In the genomic region with DNA sequence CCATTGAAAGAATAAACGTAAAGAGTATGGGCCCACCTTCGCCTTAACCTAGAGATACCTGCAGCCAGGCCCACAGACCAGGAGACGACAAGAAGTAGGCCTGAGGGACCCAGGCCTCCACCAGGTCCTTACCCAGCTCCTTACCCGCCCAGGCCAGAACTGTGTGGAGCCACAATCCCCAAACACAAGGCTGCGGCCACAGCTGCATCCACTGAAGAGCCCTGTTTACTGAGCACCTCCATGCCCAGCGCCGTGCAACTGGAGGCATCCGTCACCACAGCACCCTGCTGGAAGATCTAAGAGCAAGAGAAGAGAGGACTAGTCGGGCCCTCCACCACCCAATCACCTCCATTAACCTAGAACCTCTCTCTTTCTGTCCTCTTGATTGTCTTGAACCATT, we compare ENCODE assay signal across 30 mouse cellular contexts. TPM values are rescaled to one million over a fixed set of nuclear protein-coding genes. Genes with fewer than 3 reads are reported as not detected.
DNase-seq lines count a peak whose midpoint lies in the region; ATAC-seq and TF ChIP-seq lines count a peak whose summit lies in the region.
"Had no signal": no experiment of that assay in that cellular context is flagged by ENCODE, and none has a peak within 500 bp of the region (broad histone marks: within the 10 kb centered on the region; RNA-seq: fewer than 3 reads in every experiment).

No protein-coding gene starts in this region.

- H3K4me2 ChIP-seq in hindbrain, embryonic 13.5 days = no peak overlapping the region
- H3K4me2 ChIP-seq in hindbrain, embryonic 11.5 days (replicated peaks; ENCODE audit: low read depth, low read length) = no peak overlapping the region
- H3K4me2 ChIP-seq in midbrain, embryonic 16.5 days (ENCODE audit: low read length) = no peak overlapping the region
- H3K4me2 ChIP-seq: embryonic facial prominence, embryonic 13.5 days; heart, embryonic 12.5 days; heart, embryonic 15.5 days; hindbrain, embryonic 15.5 days had no signal

- ATAC-seq in hindbrain, embryonic 13.5 days (ENCODE audit: low FRiP score) = no peak
- ATAC-seq in hindbrain, embryonic 11.5 days (ENCODE audit: low FRiP score) = no peak
- ATAC-seq in granulocyte monocyte progenitor cell, adult 5-6 weeks (replicated peaks; ENCODE audit: poor library complexity, severe bottlenecking) = no peak
- no peak for ATAC-seq in midbrain, embryonic 16.5 days
- ATAC-seq: CD4-positive, CD25-positive, alpha-beta regulatory T cell, adult 4 months; forebrain, embryonic 14.5 days; forebrain, postnatal 0 days; intestine, postnatal 0 days; Patski had no signal

- TF ChIP-seq CTCF in E14TG2a.4 (conservative IDR thresholded peaks at IDR 0.05; ENCODE audit: low read length) = no peak
- TF ChIP-seq CTCF in ES-Bruce4 (IDR thresholded peaks at IDR 0.05; ENCODE audit: low read depth, low read length) = no peak

- H3K36me3 ChIP-seq in hindbrain, embryonic 13.5 days = peaks cover 54% of the 10 kb centered on the region
- peaks cover 2% of the 10 kb centered on the region; the same call in 1 of the 2 replicates for H3K36me3 ChIP-seq in hindbrain, embryonic 11.5 days (ENCODE audit: control insufficient read depth, insufficient read depth, low read length)
- H3K36me3 ChIP-seq in E14TG2a.4 (ENCODE audit: insufficient read depth, low read length) (no peaks in the 10 kb centered on the region), ES-Bruce4 (ENCODE audit: control insufficient read depth, insufficient read depth, low read length, poor library complexity, severe bottlenecking) (no peaks in the 10 kb centered on the region)
- H3K36me3 ChIP-seq in midbrain, embryonic 16.5 days (ENCODE audit: control insufficient read depth, insufficient read depth, low read length) = peaks cover 7% of the 10 kb centered on the region
- H3K36me3 ChIP-seq: embryonic facial prominence, embryonic 10.5 days; G1E; heart, embryonic 12.5 days; heart, embryonic 15.5 days had no signal

- H3K27me3 ChIP-seq in hindbrain, embryonic 13.5 days = no peaks in the 10 kb centered on the region
- H3K27me3 ChIP-seq in hindbrain, embryonic 11.5 days (ENCODE audit: control insufficient read depth, insufficient read depth, low read length) = no peaks in the 10 kb centered on the region
- peaks cover 8% of the 10 kb centered on the region; the same call in 1 of the 2 replicates for H3K27me3 ChIP-seq in E14TG2a.4 (ENCODE audit: insufficient read depth, low read length)
- no peaks in the 10 kb centered on the region for H3K27me3 ChIP-seq in ES-Bruce4 (ENCODE audit: control insufficient read depth, insufficient read depth, low read length, poor library complexity, severe bottlenecking)
- no peaks in the 10 kb centered on the region for H3K27me3 ChIP-seq in midbrain, embryonic 16.5 days (ENCODE audit: control insufficient read depth, insufficient read depth, low read depth, low read length)
- H3K27me3 ChIP-seq: embryonic facial prominence, embryonic 13.5 days; heart, embryonic 15.5 days; hindbrain, embryonic 15.5 days; Patski had no signal

- 91% methylated on average over 9 of the region's 9 CpGs for WGBS in hindbrain, embryonic 13.5 days
- WGBS in hindbrain, embryonic 11.5 days = 89% methylated on average over 9 of the region's 9 CpGs
- WGBS in midbrain, embryonic 16.5 days = 94% methylated on average over 9 of the region's 9 CpGs

- H3K4me1 ChIP-seq in hindbrain, embryonic 13.5 days (replicated peaks) = no peaks in the 10 kb centered on the region
- H3K4me1 ChIP-seq in hindbrain, embryonic 11.5 days (replicated peaks; ENCODE audit: control insufficient read depth, insufficient read depth, low read length) = no peaks in the 10 kb centered on the region
- H3K4me1 ChIP-seq in E14TG2a.4 (replicated peaks; ENCODE audit: low read depth, low read length) (peaks cover 43% of the 10 kb centered on the region), ES-Bruce4 (ENCODE audit: control insufficient read depth, insufficient read depth, low read length) (no peaks in the 10 kb centered on the region)
- H3K4me1 ChIP-seq in midbrain, embryonic 16.5 days (ENCODE audit: control insufficient read depth, insufficient read depth, low read length) = no peaks in the 10 kb centered on the region; the same call in 1 of the 2 replicates
- H3K4me1 ChIP-seq: hindbrain, embryonic 10.5 days; hindbrain, embryonic 15.5 days had no signal

- TF ChIP-seq POLR2A in ES-Bruce4 (IDR thresholded peaks at IDR 0.05; ENCODE audit: insufficient read depth, low read length) = no peak

- no peak for DNase-seq in hindbrain, embryonic 11.5 days (ENCODE audit: low spot score)
- DNase-seq: adrenal gland, adult 2 months; adrenal gland, postnatal 14 days; cerebellum, adult 11-12 months; cerebellum, adult 8-10 months; cerebellum, postnatal 10 days; cerebellum, postnatal 36 days; embryo, embryonic 11 days; forebrain, postnatal 0 days; gastrocnemius, adult 2 months; gastrocnemius, postnatal 25 days; heart, postnatal 10 days; heart, postnatal 36 days had no signal

- H3K4me3 ChIP-seq in hindbrain, embryonic 13.5 days = no peak overlapping the region
- H3K4me3 ChIP-seq in hindbrain, embryonic 11.5 days (ENCODE audit: low read depth, low read length) = no peak overlapping the region
- H3K4me3 ChIP-seq in E14TG2a.4 (replicated peaks; ENCODE audit: low read length) (peak overlapping the region; percentile 66), ES-Bruce4 (ENCODE audit: low read depth, low read length) (peak overlapping the region; percentile 25; the same call in 1 of the 2 replicates)
- no peak overlapping the region for H3K4me3 ChIP-seq in midbrain, embryonic 16.5 days (ENCODE audit: low read depth, low read length)
- H3K4me3 ChIP-seq: embryonic facial prominence, embryonic 10.5 days; embryonic facial prominence, embryonic 13.5 days; erythroblast, embryonic 14.5 days; gastrocnemius, adult 2 months; heart, embryonic 12.5 days; heart, embryonic 15.5 days; hindbrain, embryonic 10.5 days; hindbrain, embryonic 15.5 days had no signal

- no peak overlapping the region for H3K27ac ChIP-seq in hindbrain, embryonic 13.5 days
- no peak overlapping the region for H3K27ac ChIP-seq in hindbrain, embryonic 11.5 days (ENCODE audit: low read depth, low read length)
- H3K27ac ChIP-seq in ES-Bruce4 (ENCODE audit: insufficient read depth, low read length) = no peak overlapping the region
- H3K27ac ChIP-seq in midbrain, embryonic 16.5 days (ENCODE audit: low read length) = no peak overlapping the region
- H3K27ac ChIP-seq: embryonic facial prominence, embryonic 10.5 days; gastrocnemius, adult 2 months; heart, embryonic 15.5 days; hindbrain, embryonic 10.5 days; hindbrain, embryonic 15.5 days had no signal

- H3K9ac ChIP-seq in hindbrain, embryonic 13.5 days = 0 out of 2 replicates have a peak overlapping the region, but pooled peaks have one; percentile 13
- H3K9ac ChIP-seq in hindbrain, embryonic 11.5 days (ENCODE audit: low read depth, low read length) = no peak overlapping the region
- H3K9ac ChIP-seq in ES-Bruce4 (ENCODE audit: low read depth, poor library complexity, severe bottlenecking) = no peak overlapping the region
- no peak overlapping the region for H3K9ac ChIP-seq in midbrain, embryonic 16.5 days (ENCODE audit: low read depth, low read length)
- H3K9ac ChIP-seq: embryonic facial prominence, embryonic 13.5 days; forebrain, postnatal 0 days; heart, embryonic 12.5 days; heart, embryonic 15.5 days; hindbrain, embryonic 15.5 days had no signal

- no peak for TF ChIP-seq EP300 in ES-Bruce4 (IDR thresholded peaks at IDR 0.05; ENCODE audit: insufficient read depth, low read depth, low read length)

- H3K9me3 ChIP-seq in hindbrain, embryonic 13.5 days = no peaks in the 10 kb centered on the region
- H3K9me3 ChIP-seq in hindbrain, embryonic 11.5 days (ENCODE audit: control insufficient read depth, low read length) = no peaks in the 10 kb centered on the region
- H3K9me3 ChIP-seq in E14TG2a.4 (ENCODE audit: low read length) (no peaks in the 10 kb centered on the region), ES-Bruce4 (replicated peaks; ENCODE audit: control insufficient read depth, insufficient read depth, low read length, poor library complexity, severe bottlenecking) (no peaks in the 10 kb centered on the region)
- H3K9me3 ChIP-seq in midbrain, embryonic 16.5 days (replicated peaks; ENCODE audit: control insufficient read depth, low read length, poor library complexity, severe bottlenecking) = no peaks in the 10 kb centered on the region
- H3K9me3 ChIP-seq: embryonic facial prominence, embryonic 10.5 days; embryonic facial prominence, embryonic 13.5 days; G1E; heart, embryonic 12.5 days; heart, embryonic 15.5 days; hindbrain, embryonic 10.5 days; hindbrain, embryonic 15.5 days had no signal

RNA-seq across cellular contexts. Expression of a gene that starts 11.9 kb away (rescaled TPM):
- polyA plus RNA-seq in hindbrain, embryonic 13.5 days (2015; fragmentation: Nextera tagmentation; extraction: Ambion mirVana) = 26.6 and 29.0 TPM in 2 replicates
- polyA plus RNA-seq in hindbrain, embryonic 11.5 days (2014; fragmentation: Nextera tagmentation; extraction: Ambion mirVana) = 23.3 and 24.1 TPM in 2 replicates
- 6.3 and 10.3 TPM in 2 replicates for polyA plus RNA-seq in ES-Bruce4 (2011; ENCODE audit: insufficient read depth, insufficient read length, low read depth, missing spikeins)
- 4.1 and 5.6 TPM in 2 replicates for total RNA-seq in granulocyte monocyte progenitor cell, adult 5-6 weeks (2014; fragmentation: Nextera tagmentation)
- total RNA-seq in granulocyte monocyte progenitor cell, adult 5-6 weeks (2017) = 3.6 and 4.4 TPM in 2 replicates
- 23.9 TPM in 2 replicates for polyA plus RNA-seq in midbrain, embryonic 16.5 days (2015; fragmentation: Nextera tagmentation; extraction: Ambion mirVana)

RNA-seq across cellular contexts. Expression of a gene that starts 12.2 kb away (rescaled TPM):
- 66.3 and 73.6 TPM in 2 replicates for polyA plus RNA-seq in hindbrain, embryonic 13.5 days (2015; fragmentation: Nextera tagmentation; extraction: Ambion mirVana)
- 8.8 and 13.0 TPM in 2 replicates for polyA plus RNA-seq in hindbrain, embryonic 11.5 days (2014; fragmentation: Nextera tagmentation; extraction: Ambion mirVana)
- polyA plus RNA-seq in ES-Bruce4 (2011; ENCODE audit: insufficient read depth, insufficient read length, low read depth, missing spikeins) = 1.1 and 1.4 TPM in 2 replicates
- total RNA-seq in granulocyte monocyte progenitor cell, adult 5-6 weeks (2014; fragmentation: Nextera tagmentation) = not detected in 2 replicates
- not detected in 2 replicates for total RNA-seq in granulocyte monocyte progenitor cell, adult 5-6 weeks (2017)
- 78.9 and 83.3 TPM in 2 replicates for polyA plus RNA-seq in midbrain, embryonic 16.5 days (2015; fragmentation: Nextera tagmentation; extraction: Ambion mirVana)
- total RNA-seq: G1E had no signal
- polyA plus RNA-seq: erythroblast, embryonic 14.5 days; G1E had no signal

RNA-seq across cellular contexts. Expression of a gene that starts 32.1 kb away (rescaled TPM):
- polyA plus RNA-seq in hindbrain, embryonic 13.5 days (2015; fragmentation: Nextera tagmentation; extraction: Ambion mirVana) = 27.9 and 32.1 TPM in 2 replicates
- polyA plus RNA-seq in hindbrain, embryonic 11.5 days (2014; fragmentation: Nextera tagmentation; extraction: Ambion mirVana) = 29.5 and 34.8 TPM in 2 replicates
- polyA plus RNA-seq in ES-Bruce4 (2011; ENCODE audit: insufficient read depth, insufficient read length, low read depth, missing spikeins) = 26.4 and 31.0 TPM in 2 replicates
- 59.4 and 61.0 TPM in 2 replicates for total RNA-seq in granulocyte monocyte progenitor cell, adult 5-6 weeks (2014; fragmentation: Nextera tagmentation)
- total RNA-seq in granulocyte monocyte progenitor cell, adult 5-6 weeks (2017) = 14.2 and 15.8 TPM in 2 replicates
- 22.7 and 26.6 TPM in 2 replicates for polyA plus RNA-seq in midbrain, embryonic 16.5 days (2015; fragmentation: Nextera tagmentation; extraction: Ambion mirVana)

Comparison
In these comparisons a context has a peak if more than half of its experiments do, and no peak if none do; other contexts are left out.
1. H3K4me3 ChIP-seq: peak in E14TG2a.4 (single experiment) and ES-Bruce4 (single experiment); none in hindbrain, embryonic 13.5 days (single experiment), hindbrain, embryonic 11.5 days (single experiment) and midbrain, embryonic 16.5 days (single experiment).